Mouse (Mus musculus): Measurements from ENCODE around the gene Nf1. TPM values are rescaled to one million over a fixed set of nuclear protein-coding genes. Genes with fewer than 3 reads are reported as not detected.

The Nf1 gene
- polyA plus RNA-seq, 1 experiment: 4.4 TPM

DNA sequence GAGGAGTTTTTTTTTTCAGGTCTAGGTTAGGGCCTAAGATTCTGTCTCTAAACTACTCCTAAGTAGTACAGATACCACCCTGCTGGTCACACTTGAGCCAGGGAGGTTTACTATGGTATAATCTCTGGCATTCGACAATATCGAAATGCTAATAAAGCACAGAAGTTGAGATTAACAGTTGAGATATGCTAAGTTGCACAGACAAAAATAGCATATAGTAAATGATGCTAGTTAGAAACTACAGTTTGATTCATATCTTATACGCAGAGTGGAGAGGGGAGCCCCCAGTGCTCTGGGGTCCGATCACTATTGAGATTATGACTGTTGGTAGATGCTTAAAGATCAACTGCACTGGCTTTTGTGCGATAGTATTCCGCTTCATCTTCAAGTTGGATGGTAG, 189.7 kb downstream of the Nf1 start:
- Histone ChIP-seq H3K27ac (ENCODE audit: insufficient read depth, low read length) (peak overlapping the region; percentile 36; the same call in 1 of the 2 replicates), H3K36me3 (ENCODE audit: control insufficient read depth, insufficient read depth, low read length) (no peaks in the 10 kb centered on the region), H3K4me3 (ENCODE audit: extremely low read depth, insufficient read depth, insufficient read length) (peak overlapping the region; percentile 32; the same call in 1 of the 2 replicates), H3K4me1 (ENCODE audit: control insufficient read depth, insufficient read depth, insufficient read length) (peaks cover 9% of the 10 kb centered on the region; the same call in 1 of the 2 replicates), H3K27me3 (ENCODE audit: control insufficient read depth, insufficient read depth, low read length) (no peaks in the 10 kb centered on the region)
- DNase-seq (ENCODE audit: low read depth in 1 of 2, low spot score in 2 of 2): no peak
- 71% methylated on average over 6 of the region's 6 CpGs for WGBS
- TF ChIP-seq POLR2A (IDR thresholded peaks at IDR 0.05; ENCODE audit: low read depth, low read length): no peak
- no peak for TF ChIP-seq CTCF (IDR thresholded peaks at IDR 0.05; ENCODE audit: extremely low read depth, insufficient read depth, insufficient read length, insufficient replicate concordance)

- DNase-seq (ENCODE audit: low read depth in 1 of 2, low spot score in 2 of 2): peak in 1 of 2 experiments; percentile 20
- no peaks in the 10 kb centered on the region for H3K36me3 ChIP-seq (ENCODE audit: control insufficient read depth, insufficient read depth, low read length)
- WGBS: 31% methylated on average over 2 of the region's 2 CpGs
- no peak for TF ChIP-seq CTCF (IDR thresholded peaks at IDR 0.05; ENCODE audit: extremely low read depth, insufficient read depth, insufficient read length, insufficient replicate concordance)
- no peak for TF ChIP-seq POLR2A (IDR thresholded peaks at IDR 0.05; ENCODE audit: low read depth, low read length)
- peak overlapping the region; percentile 43 for H3K4me3 ChIP-seq (ENCODE audit: extremely low read depth, insufficient read depth, insufficient read length)
- H3K4me1 ChIP-seq (ENCODE audit: control insufficient read depth, insufficient read depth, insufficient read length): peaks cover 9% of the 10 kb centered on the region; the same call in 1 of the 2 replicates
- no peaks in the 10 kb centered on the region for H3K27me3 ChIP-seq (ENCODE audit: control insufficient read depth, insufficient read depth, low read length)
- peak overlapping the region; percentile 71; the same call in 1 of the 2 replicates for H3K27ac ChIP-seq (ENCODE audit: insufficient read depth, low read length)
Measured at GRCm38 (mm10) chr11:79529736-79530135, 190.2 kb downstream of the Nf1 start.

GRCm38 (mm10) chr11:79530333-79530761, 190.9 kb downstream of the Nf1 start, which contains the start of the genes Evi2 and Evi2a:
Gene Evi2 (minus strand): TSS chr11:79530589.
Gene Evi2a (minus strand): TSS chr11:79530609.
- peak; percentile 51 to 77 for DNase-seq (ENCODE audit: low read depth in 1 of 2, low spot score in 2 of 2)
- 10% methylated on average over 7 of the region's 7 CpGs for WGBS
- TF ChIP-seq CTCF (IDR thresholded peaks at IDR 0.05; ENCODE audit: extremely low read depth, insufficient read depth, insufficient read length, insufficient replicate concordance): no peak
- peak; percentile 37; the same call in 1 of the 2 replicates for TF ChIP-seq POLR2A (IDR thresholded peaks at IDR 0.05; ENCODE audit: low read depth, low read length)
- peak within 1 kb of the TSS; percentile 57 for H3K4me3 ChIP-seq (ENCODE audit: extremely low read depth, insufficient read depth, insufficient read length)
- H3K27me3 ChIP-seq (ENCODE audit: control insufficient read depth, insufficient read depth, low read length): no peaks in the 10 kb centered on the region
- H3K36me3 ChIP-seq (ENCODE audit: control insufficient read depth, insufficient read depth, low read length): no peaks in the 10 kb centered on the region
- peak within 1 kb of the TSS; percentile 81 for H3K27ac ChIP-seq (ENCODE audit: insufficient read depth, low read length)
- peaks cover 7% of the 10 kb centered on the region; the same call in 1 of the 2 replicates for H3K4me1 ChIP-seq (ENCODE audit: control insufficient read depth, insufficient read depth, insufficient read length)

- DNase-seq (ENCODE audit: low read depth in 1 of 2, low spot score in 2 of 2): no peak
- Histone ChIP-seq H3K4me1 (ENCODE audit: control insufficient read depth, insufficient read depth, insufficient read length) (peaks cover 7% of the 10 kb centered on the region; the same call in 1 of the 2 replicates), H3K27ac (ENCODE audit: insufficient read depth, low read length) (peak overlapping the region; percentile 81), H3K27me3 (ENCODE audit: control insufficient read depth, insufficient read depth, low read length) (no peaks in the 10 kb centered on the region), H3K4me3 (ENCODE audit: extremely low read depth, insufficient read depth, insufficient read length) (no peak overlapping the region; the same call in 1 of the 2 replicates), H3K36me3 (ENCODE audit: control insufficient read depth, insufficient read depth, low read length) (no peaks in the 10 kb centered on the region; the same call in 1 of the 2 replicates)
- TF ChIP-seq CTCF (IDR thresholded peaks at IDR 0.05; ENCODE audit: extremely low read depth, insufficient read depth, insufficient read length, insufficient replicate concordance): no peak
- no peak for TF ChIP-seq POLR2A (IDR thresholded peaks at IDR 0.05; ENCODE audit: low read depth, low read length)
- 48% methylated on average over 11 of the region's 11 CpGs for WGBS
Measured at GRCm38 (mm10) chr11:79530774-79531173, 191.3 kb downstream of the Nf1 start.

- H3K4me1 ChIP-seq (ENCODE audit: control insufficient read depth, insufficient read depth, insufficient read length): peaks cover 7% of the 10 kb centered on the region; the same call in 1 of the 2 replicates
- TF ChIP-seq CTCF (IDR thresholded peaks at IDR 0.05; ENCODE audit: extremely low read depth, insufficient read depth, insufficient read length, insufficient replicate concordance): no peak
- no peak for TF ChIP-seq POLR2A (IDR thresholded peaks at IDR 0.05; ENCODE audit: low read depth, low read length)
- H3K27ac ChIP-seq (ENCODE audit: insufficient read depth, low read length): no peak overlapping the region
- WGBS: 89% methylated on average over 4 of the region's 4 CpGs
- DNase-seq (ENCODE audit: low read depth in 1 of 2, low spot score in 2 of 2): no peak
- no peak overlapping the region for H3K4me3 ChIP-seq (ENCODE audit: extremely low read depth, insufficient read depth, insufficient read length)
- no peaks in the 10 kb centered on the region for H3K27me3 ChIP-seq (ENCODE audit: control insufficient read depth, insufficient read depth, low read length)
- peaks cover 2% of the 10 kb centered on the region for H3K36me3 ChIP-seq (ENCODE audit: control insufficient read depth, insufficient read depth, low read length)
Measured at GRCm38 (mm10) chr11:79531485-79531884, 192.0 kb downstream of the Nf1 start.

GRCm38 (mm10) chr11:79533311-79533710, 193.8 kb downstream of the Nf1 start:
- no peak for TF ChIP-seq CTCF (IDR thresholded peaks at IDR 0.05; ENCODE audit: extremely low read depth, insufficient read depth, insufficient read length, insufficient replicate concordance)
- no peak for TF ChIP-seq POLR2A (IDR thresholded peaks at IDR 0.05; ENCODE audit: low read depth, low read length)
- Histone ChIP-seq H3K27me3 (ENCODE audit: control insufficient read depth, insufficient read depth, low read length) (no peaks in the 10 kb centered on the region), H3K36me3 (ENCODE audit: control insufficient read depth, insufficient read depth, low read length) (peaks cover 2% of the 10 kb centered on the region), H3K27ac (ENCODE audit: insufficient read depth, low read length) (no peak overlapping the region), H3K4me1 (ENCODE audit: control insufficient read depth, insufficient read depth, insufficient read length) (no peaks in the 10 kb centered on the region; the same call in 1 of the 2 replicates), H3K4me3 (ENCODE audit: extremely low read depth, insufficient read depth, insufficient read length) (no peak overlapping the region)
- WGBS: 94% methylated on average over 6 of the region's 6 CpGs
- DNase-seq (ENCODE audit: low read depth in 1 of 2, low spot score in 2 of 2): no peak
